Mouse (Mus musculus) heart, postnatal 0 days (tissue): ENCODE data around the gene Cdk5r1.

Experiments used
- CTCF ChIP-seq: IDR thresholded peaks from 2 replicates; pipeline ENCODE4 v1.5.1; 2016; ENCODE audit warnings: antibody characterized with exemption, control low read depth, low read depth
- EP300 ChIP-seq: IDR thresholded peaks from 2 replicates; pipeline ENCODE4 v1.6.1; 2016; ENCODE audit warnings: antibody characterized with exemption, low read depth

DNA sequence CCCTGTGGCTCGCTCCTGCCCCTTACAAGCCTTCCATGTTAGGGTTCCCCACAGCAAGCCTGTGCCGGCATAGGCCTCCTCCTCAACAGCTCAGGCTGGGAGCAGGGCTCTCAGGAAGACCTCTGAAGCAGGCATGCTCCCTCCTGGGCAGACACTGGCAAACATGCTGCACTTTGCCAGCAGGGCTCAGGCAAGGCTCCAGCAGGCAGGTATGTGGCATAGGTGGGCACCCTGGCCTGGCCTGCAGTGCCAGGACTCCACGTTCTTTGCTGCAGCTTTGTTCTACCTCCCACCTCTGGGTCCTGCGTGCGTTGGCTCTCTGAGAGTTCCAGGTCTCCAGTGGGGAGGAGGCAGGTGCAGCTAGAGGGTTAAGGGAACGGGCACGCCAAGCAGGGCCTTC lies 6.1 kb downstream of the Cdk5r1 start:
- no peak for TF ChIP-seq EP300
- no peak for TF ChIP-seq CTCF
